Mouse (Mus musculus) bone marrow, adult 2 months (tissue): ENCODE results near the gene P4hb.

Source experiments
- CTCF ChIP-seq: fragments of 200-500 bp; IDR thresholded peaks from 2 replicates; pipeline ENCODE4 v1.5.1; 2011; ENCODE audit warnings: low read length, control low read depth; ENCODE audit not compliant: control insufficient read depth, insufficient read depth
- POLR2A ChIP-seq: fragments of 200-500 bp; IDR thresholded peaks from 2 replicates; pipeline ENCODE4 v1.6.1; 2011; ENCODE audit warnings: low read depth, mild to moderate bottlenecking, control low read depth, low read length, borderline replicate concordance; ENCODE audit not compliant: control insufficient read depth

DNA sequence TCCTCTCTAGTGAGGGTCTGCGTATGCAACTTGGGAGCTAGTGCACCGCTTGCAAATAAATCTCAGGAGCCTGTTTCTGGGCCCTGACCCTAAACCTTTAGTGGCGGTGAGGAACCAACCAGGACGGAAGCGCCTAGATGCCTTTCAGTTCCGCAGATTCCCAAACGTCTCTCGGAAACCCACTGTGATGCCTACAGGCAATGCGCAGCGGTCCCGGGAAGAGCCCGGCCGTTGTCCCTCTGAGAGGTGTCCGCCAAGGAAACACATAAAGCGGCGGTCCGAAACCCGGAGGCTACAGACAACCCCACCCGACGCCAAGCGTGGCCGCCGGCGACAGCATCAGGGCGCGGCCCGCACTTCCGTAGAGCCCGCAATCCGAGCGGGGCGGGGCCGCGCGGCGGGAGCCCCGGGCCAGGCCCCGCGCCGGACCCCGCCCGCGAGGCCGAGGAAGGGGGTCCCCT is 7.8 kb upstream of the P4hb start:
- TF ChIP-seq CTCF (no peak), POLR2A (no peak)
